Mouse (Mus musculus) forebrain, embryonic 16.5 days (tissue): ENCODE measurements around the gene Prrt3. TPM values are rescaled to one million over a fixed set of nuclear protein-coding genes. Genes with fewer than 3 reads are reported as not detected.

Experiments used
- ATAC-seq: fragments of 200-750 bp; cut with Nextera tagmentation; 2 replicates; pipeline ENCODE4 v1.8.0; 2017; ENCODE audit warnings: mild to moderate bottlenecking, moderate library complexity
- H3K27ac ChIP-seq: fragments of 300-500 bp; sonication (generic); 2 replicates; pipeline ENCODE4 v1.5.1; 2014; ENCODE audit warnings: low read length, control low read depth
- H3K27me3 ChIP-seq: fragments of 300-500 bp; sonication (generic); replicated peaks from 2 replicates; pipeline ENCODE4 v1.6.1; 2014; ENCODE audit warnings: low read length; ENCODE audit not compliant: control insufficient read depth, insufficient read depth
- H3K36me3 ChIP-seq: fragments of 300-500 bp; sonication (generic); 2 replicates; pipeline ENCODE4 v1.6.1; 2014; ENCODE audit not compliant: control insufficient read depth, insufficient read depth
- H3K4me1 ChIP-seq: fragments of 300-500 bp; sonication (generic); replicated peaks from 2 replicates; pipeline ENCODE4 v1.6.1; 2014; ENCODE audit warnings: low read length; ENCODE audit not compliant: control insufficient read depth, insufficient read depth
- H3K4me2 ChIP-seq: fragments of 300-500 bp; sonication (generic); 2 replicates; pipeline ENCODE4 v1.6.1; 2014; ENCODE audit warnings: mild to moderate bottlenecking, low read length, control low read depth
- H3K4me3 ChIP-seq: fragments of 300-500 bp; sonication (generic); replicated peaks from 2 replicates; pipeline ENCODE4 v1.5.1; 2014; ENCODE audit warnings: mild to moderate bottlenecking, low read length, control low read depth
- H3K9ac ChIP-seq: fragments of 300-500 bp; sonication (generic); replicated peaks from 2 replicates; pipeline ENCODE4 v1.6.1; 2014; ENCODE audit warnings: low read depth, low read length, control low read depth
- H3K9me3 ChIP-seq: fragments of 300-500 bp; sonication (generic); 2 replicates; pipeline ENCODE4 v1.6.1; 2016; ENCODE audit warnings: low read length; ENCODE audit not compliant: control insufficient read depth
- WGBS: fragments of 180-500 bp; shearing (Covaris S2); extraction: QIAGEN DNeasy Blood & Tissue Kit; methylation state at CpG from one replicate; pipeline ENCODE4 v1.1.7; 2014; 5-methylcytosine and 5-hydroxymethylcytosine counted together
- polyA plus RNA-seq: library from polyadenylated mRNA; unstranded; fragments of >200 nt; fragmentation: Nextera tagmentation; extraction: Ambion mirVana; gene quantifications from 2 replicates; pipeline ENCODE4 v1.2.1, GENCODE M21; 2015

Prrt3 gene
- polyA plus RNA-seq, 1 experiment from 2014 or later = 8.5 TPM

GRCm38 (mm10) chr6:113468512-113468911 is 33.2 kb downstream of the Prrt3 start:
- Histone ChIP-seq H3K4me1 (peaks cover 8% of the 10 kb centered on the region), H3K27ac (no peak overlapping the region), H3K36me3 (no peaks in the 10 kb centered on the region), H3K4me3 (no peak overlapping the region), H3K27me3 (peaks cover 8% of the 10 kb centered on the region; the same call in 1 of the 2 replicates), H3K9ac (no peak overlapping the region), H3K4me2 (no peak overlapping the region), H3K9me3 (no peaks in the 10 kb centered on the region)
- 61% methylated on average over 3 of the region's 3 CpGs for WGBS
- 0 out of 2 replicates have a peak, but pooled peaks have one; percentile 7 for ATAC-seq

GRCm38 (mm10) chr6:113465602-113466001 is 36.1 kb downstream of the Prrt3 start:
- no peak overlapping the region for H3K4me3 ChIP-seq
- peaks cover 8% of the 10 kb centered on the region for H3K4me1 ChIP-seq
- no peak overlapping the region for H3K9ac ChIP-seq
- H3K9me3 ChIP-seq = no peaks in the 10 kb centered on the region
- no peak overlapping the region for H3K4me2 ChIP-seq
- 57% methylated on average over 5 of the region's 5 CpGs for WGBS
- peaks cover 4% of the 10 kb centered on the region; the same call in 1 of the 2 replicates for H3K27me3 ChIP-seq
- H3K27ac ChIP-seq = no peak overlapping the region
- no peak for ATAC-seq
- H3K36me3 ChIP-seq = no peaks in the 10 kb centered on the region

- no peak overlapping the region for H3K4me2 ChIP-seq
- H3K4me1 ChIP-seq = no peaks in the 10 kb centered on the region; the same call in 1 of the 2 replicates
- no peak overlapping the region for H3K9ac ChIP-seq
- H3K36me3 ChIP-seq = no peaks in the 10 kb centered on the region
- H3K27ac ChIP-seq = no peak overlapping the region
- no peak for ATAC-seq
- H3K9me3 ChIP-seq = no peaks in the 10 kb centered on the region
- H3K27me3 ChIP-seq = no peaks in the 10 kb centered on the region; the same call in 1 of the 2 replicates
- WGBS = 65% methylated on average over 7 of the region's 7 CpGs
- no peak overlapping the region for H3K4me3 ChIP-seq
Observed at GRCm38 (mm10) chr6:113464040-113464439, 37.7 kb downstream of the Prrt3 start.

- 72% methylated on average over 10 of the region's 10 CpGs for WGBS
- Histone ChIP-seq H3K9ac (no peak overlapping the region), H3K9me3 (no peaks in the 10 kb centered on the region), H3K4me2 (no peak overlapping the region), H3K27me3 (no peaks in the 10 kb centered on the region), H3K36me3 (no peaks in the 10 kb centered on the region), H3K4me3 (no peak overlapping the region), H3K4me1 (no peaks in the 10 kb centered on the region), H3K27ac (no peak overlapping the region)
- no peak for ATAC-seq
Observed at GRCm38 (mm10) chr6:113458635-113459034, 43.1 kb downstream of the Prrt3 start.

GRCm38 (mm10) chr6:113457952-113458534 is 43.7 kb downstream of the Prrt3 start, which contains the start of gene Il17re:
Gene Il17re (plus strand): TSS chr6:113458484.
- Histone ChIP-seq H3K36me3 (no peaks in the 10 kb centered on the region), H3K4me1 (no peaks in the 10 kb centered on the region), H3K4me3 (no peak within 1 kb of the TSS), H3K4me2 (no peak within 1 kb of the TSS), H3K27me3 (no peaks in the 10 kb centered on the region), H3K9ac (no peak within 1 kb of the TSS), H3K9me3 (no peaks in the 10 kb centered on the region), H3K27ac (no peak within 1 kb of the TSS)
- WGBS = 77% methylated on average over 10 of the region's 10 CpGs
- no peak for ATAC-seq

GRCm38 (mm10) chr6:113455007-113455406 is 46.7 kb downstream of the Prrt3 start:
- peaks cover 5% of the 10 kb centered on the region; the same call in 1 of the 2 replicates for H3K4me1 ChIP-seq
- ATAC-seq = no peak
- WGBS = 78% methylated on average over 5 of the region's 5 CpGs
- no peak overlapping the region for H3K9ac ChIP-seq
- H3K9me3 ChIP-seq = no peaks in the 10 kb centered on the region
- no peaks in the 10 kb centered on the region for H3K36me3 ChIP-seq
- no peak overlapping the region for H3K4me3 ChIP-seq
- no peak overlapping the region for H3K27ac ChIP-seq
- H3K4me2 ChIP-seq = no peak overlapping the region
- no peaks in the 10 kb centered on the region for H3K27me3 ChIP-seq

GRCm38 (mm10) chr6:113451839-113452238 is 49.9 kb downstream of the Prrt3 start:
- no peaks in the 10 kb centered on the region for H3K27me3 ChIP-seq
- H3K36me3 ChIP-seq = peaks cover 11% of the 10 kb centered on the region
- 75% methylated on average over 2 of the region's 2 CpGs for WGBS
- H3K4me1 ChIP-seq = peaks cover 5% of the 10 kb centered on the region; the same call in 1 of the 2 replicates
- H3K27ac ChIP-seq = no peak overlapping the region
- no peaks in the 10 kb centered on the region for H3K9me3 ChIP-seq
- no peak overlapping the region for H3K4me3 ChIP-seq
- peak; percentile 54; the same call in 1 of the 2 replicates for ATAC-seq
- no peak overlapping the region for H3K4me2 ChIP-seq
- H3K9ac ChIP-seq = no peak overlapping the region

- peak; percentile 52; the same call in 1 of the 2 replicates for ATAC-seq
- 80% methylated on average over 4 of the region's 4 CpGs for WGBS
Observed at GRCm38 (mm10) chr6:113447639-113448038, 54.1 kb downstream of the Prrt3 start.

GRCm38 (mm10) chr6:113444207-113444965 is 57.3 kb downstream of the Prrt3 start:
- H3K4me1 ChIP-seq = peaks cover 11% of the 10 kb centered on the region
- no peaks in the 10 kb centered on the region for H3K27me3 ChIP-seq
- H3K9me3 ChIP-seq = no peaks in the 10 kb centered on the region
- no peak overlapping the region for H3K4me2 ChIP-seq
- H3K4me3 ChIP-seq = no peak overlapping the region
- ATAC-seq = no peak
- no peak overlapping the region for H3K27ac ChIP-seq
- peaks cover 11% of the 10 kb centered on the region for H3K36me3 ChIP-seq
- no peak overlapping the region for H3K9ac ChIP-seq
- WGBS = 89% methylated on average over 6 of the region's 8 CpGs

More at GRCm38 (mm10) chr6:113447639-113448038, 54.1 kb downstream of the Prrt3 start:
- no peaks in the 10 kb centered on the region for H3K9me3 ChIP-seq
- H3K4me3 ChIP-seq = no peak overlapping the region
- no peak overlapping the region for H3K27ac ChIP-seq
- no peak overlapping the region for H3K4me2 ChIP-seq
- H3K27me3 ChIP-seq = no peaks in the 10 kb centered on the region
- H3K9ac ChIP-seq = no peak overlapping the region
- H3K36me3 ChIP-seq = peaks cover 11% of the 10 kb centered on the region
- peaks cover 13% of the 10 kb centered on the region for H3K4me1 ChIP-seq
